Mouse (Mus musculus) T-helper 2 cell (primary cell): ENCODE results near the gene Bloc1s3.
"Not testable (repeated sequence)": the region's sequence is repeated elsewhere in the genome, so short reads cannot be mapped to it uniquely, and the experiment has no call there.

Source experiments
- in situ Hi-C: fragments of 300-600 bp; cut with MboI, MseI; formaldehyde crosslinking; loops from one replicate; pipeline ENCODE4 v1.15.1; 2025; ENCODE audit warnings: high pct_unique_total_duplicates

The Bloc1s3 gene

GRCm38 (mm10) chr7:19517652-19518365 is 9.6 kb upstream of the Bloc1s3 start, which contains the start of gene Nkpd1:
TSS of gene Nkpd1 (plus strand) at chr7:19517838.
- in situ Hi-C loops, result loop anchor here (5.0 kb wide), 1 partner anchor 116 kb away; the partner anchor contains the start of genes Ckm and Klc3

GRCm38 (mm10) chr7:19512353-19512752 is 4.2 kb upstream of the Bloc1s3 start:
- in situ Hi-C loops, result no loop called here

GRCm38 (mm10) chr7:19511934-19512333 is 3.8 kb upstream of the Bloc1s3 start:
- in situ Hi-C loops, result not testable (repeated sequence)

GRCm38 (mm10) chr7:19509786-19510185 is 1.6 kb upstream of the Bloc1s3 start:
- in situ Hi-C loops, result no loop called here

- in situ Hi-C loops, result no loop called here
Measured at GRCm38 (mm10) chr7:19508924-19509568, 879 bp upstream of the Bloc1s3 start.

- in situ Hi-C loops, result no loop called here
Measured at GRCm38 (mm10) chr7:19507612-19507981, 570 bp downstream of the Bloc1s3 start.

GRCm38 (mm10) chr7:19506969-19507611 is 1.1 kb downstream of the Bloc1s3 start:
- in situ Hi-C loops, result no loop called here

GRCm38 (mm10) chr7:19506326-19506725 is 1.8 kb downstream of the Bloc1s3 start:
- in situ Hi-C loops, result no loop called here

GRCm38 (mm10) chr7:19503481-19504068 is 4.6 kb downstream of the Bloc1s3 start:
- in situ Hi-C loops, result no loop called here

- in situ Hi-C loops, result no loop called here
Measured at GRCm38 (mm10) chr7:19501658-19502057, 6.5 kb downstream of the Bloc1s3 start.

- in situ Hi-C loops, result no loop called here
Measured at GRCm38 (mm10) chr7:19500420-19501363, 7.5 kb downstream of the Bloc1s3 start.

GRCm38 (mm10) chr7:19498326-19498725 is 9.8 kb downstream of the Bloc1s3 start:
- in situ Hi-C loops, result no loop called here

GRCm38 (mm10) chr7:19496214-19496555 is 12.0 kb downstream of the Bloc1s3 start:
- in situ Hi-C loops, result no loop called here

GRCm38 (mm10) chr7:19495521-19496213 is 12.5 kb downstream of the Bloc1s3 start:
- in situ Hi-C loops, result no loop called here

- in situ Hi-C loops, result no loop called here
Measured at GRCm38 (mm10) chr7:19494751-19495474, 13.3 kb downstream of the Bloc1s3 start.

- in situ Hi-C loops, result no loop called here
Measured at GRCm38 (mm10) chr7:19491731-19492130, 16.4 kb downstream of the Bloc1s3 start.

GRCm38 (mm10) chr7:19489525-19489924 is 18.6 kb downstream of the Bloc1s3 start:
- in situ Hi-C loops, result no loop called here

- in situ Hi-C loops, result no loop called here
Measured at GRCm38 (mm10) chr7:19486549-19486948, 21.6 kb downstream of the Bloc1s3 start.

GRCm38 (mm10) chr7:19485488-19485887 is 22.7 kb downstream of the Bloc1s3 start:
- in situ Hi-C loops, result no loop called here

- in situ Hi-C loops, result no loop called here
Measured at GRCm38 (mm10) chr7:19483281-19483680, 24.9 kb downstream of the Bloc1s3 start.
